Mouse (Mus musculus) brain, embryonic 14.5 days (tissue): ENCODE data around the gene Gm10112. TPM values are rescaled to one million over a fixed set of nuclear protein-coding genes. Genes with fewer than 3 reads are reported as not detected.

ENCODE experiments used
- DNase-seq: peaks from one replicate; pipeline ENCODE4 v3.0.0-alpha.2; 2011; ENCODE audit warnings: low read depth
- CTCF ChIP-seq: fragments of 200-500 bp; IDR thresholded peaks from 2 replicates; pipeline ENCODE4 v1.5.1; 2012; ENCODE audit warnings: inconsistent platforms, mild to moderate bottlenecking, moderate library complexity, borderline replicate concordance; ENCODE audit not compliant: insufficient read depth, insufficient read length; ENCODE audit errors: extremely low read depth
- POLR2A ChIP-seq: fragments of 200-500 bp; IDR thresholded peaks from 2 replicates; pipeline ENCODE4 v1.6.1; 2012; ENCODE audit warnings: mild to moderate bottlenecking, inconsistent platforms, borderline replicate concordance; ENCODE audit not compliant: poor library complexity, insufficient read depth, insufficient read length, severe bottlenecking; ENCODE audit errors: extremely low read depth
- polyA plus RNA-seq: library from polyadenylated mRNA; depleted of rRNA; stranded (reverse); fragments of >200 nt; gene quantifications from 2 replicates; pipeline ENCODE4 v1.2.3, GENCODE M21; 2012; rRNA removed

Gm10112 gene
- polyA plus RNA-seq = not detected in 2 replicates

DNA sequence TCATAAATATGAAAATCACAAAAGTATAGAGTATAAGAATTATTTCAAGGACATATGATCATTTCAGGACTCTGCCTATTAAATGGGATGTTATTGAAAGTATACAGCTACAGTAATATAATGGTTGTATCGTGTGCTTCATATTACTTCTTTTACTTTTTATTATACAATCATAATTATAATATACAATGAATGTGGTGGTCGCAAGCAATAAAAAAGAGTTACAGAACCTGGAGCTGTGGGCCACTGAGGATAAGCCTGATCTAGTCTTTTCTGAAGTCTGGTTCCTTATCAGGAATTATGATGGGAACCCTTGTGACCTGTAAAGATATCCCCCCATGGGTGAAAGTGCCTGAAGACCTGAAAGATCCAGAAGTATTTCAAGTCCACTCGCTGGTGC lies at the start of gene Gm10112:
Gm10112 (plus strand) TSS at position 301 of the 400 bp plus-strand sequence.
- DNase-seq = no peak
- TF ChIP-seq CTCF (no peak), POLR2A (no peak)

DNA sequence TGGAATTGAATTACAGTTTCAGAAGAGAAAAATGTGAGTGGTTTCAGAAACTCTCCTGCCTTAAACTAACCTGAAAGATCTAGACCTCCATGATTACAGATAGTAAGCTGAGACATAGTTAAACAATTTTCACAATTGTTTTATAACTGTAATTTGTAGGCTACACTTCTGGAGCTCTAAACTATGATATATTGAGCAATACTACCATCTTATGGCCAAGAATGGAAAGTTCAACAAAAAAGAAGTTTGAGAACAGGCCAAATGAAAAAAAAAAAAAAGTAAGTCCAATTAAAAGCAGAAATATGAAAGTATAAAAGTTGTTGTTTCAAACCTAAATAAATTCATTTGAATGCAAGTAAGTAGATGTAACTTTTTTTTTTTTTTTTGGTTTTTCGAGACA lies 21.4 kb downstream of the Gm10112 start:
- no peak for TF ChIP-seq CTCF
- TF ChIP-seq POLR2A = no peak
- no peak for DNase-seq

DNA sequence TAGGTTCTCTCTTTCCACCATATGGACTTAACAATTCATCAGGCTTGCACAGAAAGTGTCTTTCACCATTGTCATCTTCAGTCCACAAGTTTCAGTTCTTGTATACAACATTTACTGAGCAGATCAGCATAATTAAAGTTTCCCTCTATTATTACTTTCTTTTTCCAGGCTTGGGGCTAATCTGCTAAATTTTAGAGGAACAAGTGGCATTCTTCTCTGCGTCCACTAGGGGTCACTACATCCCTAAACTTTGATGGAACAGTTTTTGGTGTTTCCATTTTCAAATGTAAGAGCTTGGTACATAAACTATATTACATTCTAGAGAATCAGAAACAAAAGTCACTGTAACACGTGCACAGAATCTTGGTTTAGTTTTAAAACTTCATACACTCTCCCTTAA lies 28.2 kb downstream of the Gm10112 start:
- DNase-seq = peak; percentile 69
- no peak for TF ChIP-seq POLR2A
- peak; percentile 23; the same call in 1 of the 2 replicates for TF ChIP-seq CTCF

- TF ChIP-seq CTCF (peak; percentile 70; the same call in 1 of the 2 replicates), POLR2A (no peak)
Observed at GRCm38 (mm10) chrX:111210225-111210624, 42.1 kb downstream of the Gm10112 start.

More at GRCm38 (mm10) chrX:111210225-111210624, 42.1 kb downstream of the Gm10112 start:
- peak; percentile 77 for DNase-seq

Other genes starting within 250 kb of the Gm10112 start
- not detected in 2 replicates for gene Cylc1, start 57.9 kb upstream of the Gm10112 start, polyA plus RNA-seq